Mouse (Mus musculus) midbrain, embryonic 12.5 days (tissue): ENCODE data around the gene Nme1. TPM values are rescaled to one million over a fixed set of nuclear protein-coding genes. Genes with fewer than 3 reads are reported as not detected.

Experiments used
- ATAC-seq: fragments of 200-750 bp; cut with Nextera tagmentation; 2 replicates; pipeline ENCODE4 v1.8.0; 2017; ENCODE audit warnings: low read depth, moderate TSS enrichment, moderate library complexity; ENCODE audit not compliant: low FRiP score
- H3K27ac ChIP-seq: fragments of 300-500 bp; sonication (generic); replicated peaks from 2 replicates; pipeline ENCODE4 v1.5.1; 2016; ENCODE audit warnings: mild to moderate bottlenecking
- H3K27me3 ChIP-seq: fragments of 300-500 bp; sonication (generic); 2 replicates; pipeline ENCODE4 v1.6.1; 2016; ENCODE audit warnings: mild to moderate bottlenecking
- H3K36me3 ChIP-seq: fragments of 300-500 bp; sonication (generic); 2 replicates; pipeline ENCODE4 v1.6.1; 2016
- H3K4me1 ChIP-seq: fragments of 300-500 bp; sonication (generic); 2 replicates; pipeline ENCODE4 v1.6.1; 2016
- H3K4me2 ChIP-seq: fragments of 300-500 bp; sonication (generic); replicated peaks from 2 replicates; pipeline ENCODE4 v1.6.1; 2016; ENCODE audit warnings: mild to moderate bottlenecking, moderate library complexity
- H3K4me3 ChIP-seq: fragments of 300-500 bp; sonication (generic); 2 replicates; pipeline ENCODE4 v1.5.1; 2016; ENCODE audit warnings: mild to moderate bottlenecking
- H3K9ac ChIP-seq: fragments of 300-500 bp; sonication (generic); replicated peaks from 2 replicates; pipeline ENCODE4 v1.6.1; 2016; ENCODE audit warnings: mild to moderate bottlenecking, moderate library complexity
- H3K9me3 ChIP-seq: fragments of 300-500 bp; sonication (generic); 2 replicates; pipeline ENCODE4 v1.6.1; 2016; ENCODE audit warnings: mild to moderate bottlenecking
- WGBS: fragments of 180-500 bp; shearing (Covaris S2); methylation state at CpG from one replicate; pipeline ENCODE4 v1.1.7; 2016; 5-methylcytosine and 5-hydroxymethylcytosine counted together
- polyA plus RNA-seq: library from polyadenylated mRNA; unstranded; fragments of >200 nt; fragmentation: Nextera tagmentation; extraction: Ambion mirVana; gene quantifications from 2 replicates; pipeline ENCODE4 v1.2.1, GENCODE M21; 2016

Gene Nme1
- polyA plus RNA-seq, 1 experiment from 2014 or later: 227 TPM

GRCm38 (mm10) chr11:93987026-93987425 lies 18.7 kb upstream of the Nme1 start:
- Histone ChIP-seq H3K9ac (no peak overlapping the region), H3K4me3 (no peak overlapping the region), H3K36me3 (no peaks in the 10 kb centered on the region), H3K27me3 (peaks cover 3% of the 10 kb centered on the region; the same call in 1 of the 2 replicates), H3K4me1 (no peaks in the 10 kb centered on the region), H3K9me3 (no peaks in the 10 kb centered on the region), H3K27ac (no peak overlapping the region), H3K4me2 (no peak overlapping the region)
- ATAC-seq: no peak
- 81% methylated on average over 4 of the region's 4 CpGs for WGBS

GRCm38 (mm10) chr11:93986298-93986697 lies 18.0 kb upstream of the Nme1 start:
- no peak for ATAC-seq
- Histone ChIP-seq H3K27ac (no peak overlapping the region), H3K9me3 (no peaks in the 10 kb centered on the region), H3K27me3 (peaks cover 3% of the 10 kb centered on the region; the same call in 1 of the 2 replicates), H3K4me2 (no peak overlapping the region), H3K9ac (no peak overlapping the region), H3K36me3 (no peaks in the 10 kb centered on the region), H3K4me1 (no peaks in the 10 kb centered on the region), H3K4me3 (no peak overlapping the region)

- no peak overlapping the region for H3K27ac ChIP-seq
- ATAC-seq: no peak
- no peaks in the 10 kb centered on the region for H3K9me3 ChIP-seq
- H3K4me3 ChIP-seq: no peak overlapping the region
- H3K4me2 ChIP-seq: no peak overlapping the region
- 94% methylated on average over 5 of the region's 5 CpGs for WGBS
- H3K9ac ChIP-seq: no peak overlapping the region
- no peaks in the 10 kb centered on the region for H3K36me3 ChIP-seq
- H3K27me3 ChIP-seq: peaks cover 3% of the 10 kb centered on the region; the same call in 1 of the 2 replicates
- no peaks in the 10 kb centered on the region for H3K4me1 ChIP-seq
Measured at GRCm38 (mm10) chr11:93985265-93985664, 16.9 kb upstream of the Nme1 start.

GRCm38 (mm10) chr11:93984619-93985018 lies 16.3 kb upstream of the Nme1 start:
- Histone ChIP-seq H3K4me3 (no peak overlapping the region), H3K9me3 (no peaks in the 10 kb centered on the region), H3K4me2 (no peak overlapping the region), H3K27me3 (peaks cover 3% of the 10 kb centered on the region; the same call in 1 of the 2 replicates), H3K27ac (no peak overlapping the region), H3K9ac (no peak overlapping the region), H3K36me3 (no peaks in the 10 kb centered on the region), H3K4me1 (no peaks in the 10 kb centered on the region)
- no peak for ATAC-seq
- 89% methylated on average over 3 of the region's 3 CpGs for WGBS

- H3K9ac ChIP-seq: no peak overlapping the region
- no peaks in the 10 kb centered on the region for H3K4me1 ChIP-seq
- H3K9me3 ChIP-seq: no peaks in the 10 kb centered on the region
- peaks cover 3% of the 10 kb centered on the region; the same call in 1 of the 2 replicates for H3K27me3 ChIP-seq
- no peak for ATAC-seq
- 74% methylated on average over 6 of the region's 6 CpGs for WGBS
- H3K4me3 ChIP-seq: no peak overlapping the region
- H3K27ac ChIP-seq: no peak overlapping the region
- H3K36me3 ChIP-seq: no peaks in the 10 kb centered on the region
- no peak overlapping the region for H3K4me2 ChIP-seq
Measured at GRCm38 (mm10) chr11:93979502-93980049, 11.3 kb upstream of the Nme1 start.

GRCm38 (mm10) chr11:93972951-93973350 lies 4.6 kb upstream of the Nme1 start:
- Histone ChIP-seq H3K27me3 (no peaks in the 10 kb centered on the region), H3K4me2 (no peak overlapping the region), H3K4me3 (no peak overlapping the region), H3K4me1 (peaks cover 7% of the 10 kb centered on the region), H3K36me3 (no peaks in the 10 kb centered on the region), H3K9me3 (no peaks in the 10 kb centered on the region), H3K9ac (no peak overlapping the region), H3K27ac (no peak overlapping the region)
- ATAC-seq: no peak
- WGBS: 90% methylated on average over 5 of the region's 5 CpGs

GRCm38 (mm10) chr11:93969799-93970198 lies 1.5 kb upstream of the Nme1 start:
- Histone ChIP-seq H3K9me3 (no peaks in the 10 kb centered on the region), H3K4me1 (peaks cover 15% of the 10 kb centered on the region), H3K27ac (no peak overlapping the region), H3K36me3 (peaks cover 13% of the 10 kb centered on the region), H3K27me3 (no peaks in the 10 kb centered on the region), H3K4me3 (no peak overlapping the region), H3K9ac (no peak overlapping the region), H3K4me2 (no peak overlapping the region)
- 55% methylated on average over 1 of the region's 1 CpGs for WGBS
- ATAC-seq: no peak

GRCm38 (mm10) chr11:93969171-93969570 lies 850 bp upstream of the Nme1 start:
- ATAC-seq: no peak
- Histone ChIP-seq H3K4me2 (no peak overlapping the region), H3K27me3 (no peaks in the 10 kb centered on the region), H3K4me1 (peaks cover 15% of the 10 kb centered on the region), H3K36me3 (peaks cover 17% of the 10 kb centered on the region), H3K9me3 (no peaks in the 10 kb centered on the region), H3K4me3 (no peak overlapping the region), H3K27ac (no peak overlapping the region), H3K9ac (no peak overlapping the region)
- 94% methylated on average over 6 of the region's 6 CpGs for WGBS

GRCm38 (mm10) chr11:93968848-93969128 lies 467 bp upstream of the Nme1 start:
- Histone ChIP-seq H3K36me3 (peaks cover 21% of the 10 kb centered on the region), H3K9ac (peak overlapping the region; percentile 69; the same call in 1 of the 2 replicates), H3K4me3 (peak overlapping the region; percentile 70), H3K9me3 (no peaks in the 10 kb centered on the region), H3K4me1 (peaks cover 15% of the 10 kb centered on the region), H3K27ac (0 out of 2 replicates have a peak overlapping the region, but pooled peaks have one; percentile 72), H3K27me3 (no peaks in the 10 kb centered on the region), H3K4me2 (peak overlapping the region; percentile 84)
- peak; percentile 25; the same call in 1 of the 2 replicates for ATAC-seq
- 48% methylated on average over 6 of the region's 6 CpGs for WGBS

- H3K9me3 ChIP-seq: no peaks in the 10 kb centered on the region
- H3K4me3 ChIP-seq: peak overlapping the region; percentile 70
- ATAC-seq: no peak
- H3K4me2 ChIP-seq: peak overlapping the region; percentile 84
- no peaks in the 10 kb centered on the region for H3K27me3 ChIP-seq
- H3K4me1 ChIP-seq: peaks cover 15% of the 10 kb centered on the region
- peak overlapping the region; percentile 72 for H3K27ac ChIP-seq
- peak overlapping the region; percentile 69 for H3K9ac ChIP-seq
- 7% methylated on average over 11 of the region's 11 CpGs for WGBS
- H3K36me3 ChIP-seq: peaks cover 34% of the 10 kb centered on the region
Measured at GRCm38 (mm10) chr11:93967381-93967780, 940 bp downstream of the Nme1 start.

- no peak overlapping the region for H3K4me2 ChIP-seq
- no peak overlapping the region for H3K4me3 ChIP-seq
- no peak overlapping the region for H3K9ac ChIP-seq
- no peak for ATAC-seq
- WGBS: 94% methylated on average over 6 of the region's 6 CpGs
- H3K27me3 ChIP-seq: no peaks in the 10 kb centered on the region
- no peaks in the 10 kb centered on the region for H3K9me3 ChIP-seq
- peaks cover 51% of the 10 kb centered on the region for H3K36me3 ChIP-seq
- H3K4me1 ChIP-seq: peaks cover 15% of the 10 kb centered on the region
- H3K27ac ChIP-seq: no peak overlapping the region
Measured at GRCm38 (mm10) chr11:93965391-93965790, 2.9 kb downstream of the Nme1 start.

GRCm38 (mm10) chr11:93963013-93963412 lies 5.3 kb downstream of the Nme1 start:
- 83% methylated on average over 4 of the region's 4 CpGs for WGBS
- H3K4me1 ChIP-seq: peaks cover 8% of the 10 kb centered on the region
- H3K4me3 ChIP-seq: no peak overlapping the region
- H3K27ac ChIP-seq: no peak overlapping the region
- H3K27me3 ChIP-seq: no peaks in the 10 kb centered on the region
- H3K9ac ChIP-seq: no peak overlapping the region
- ATAC-seq: no peak
- no peaks in the 10 kb centered on the region for H3K9me3 ChIP-seq
- peaks cover 73% of the 10 kb centered on the region for H3K36me3 ChIP-seq
- no peak overlapping the region for H3K4me2 ChIP-seq

- peaks cover 3% of the 10 kb centered on the region for H3K4me1 ChIP-seq
- no peak for ATAC-seq
Measured at GRCm38 (mm10) chr11:93961482-93961881, 6.8 kb downstream of the Nme1 start.

More at GRCm38 (mm10) chr11:93961482-93961881, 6.8 kb downstream of the Nme1 start:
- 96% methylated on average over 6 of the region's 6 CpGs for WGBS
- peaks cover 79% of the 10 kb centered on the region for H3K36me3 ChIP-seq
- H3K27ac ChIP-seq: no peak overlapping the region
- H3K4me3 ChIP-seq: no peak overlapping the region
- no peak overlapping the region for H3K4me2 ChIP-seq
- H3K9me3 ChIP-seq: no peaks in the 10 kb centered on the region
- no peak overlapping the region for H3K9ac ChIP-seq
- H3K27me3 ChIP-seq: no peaks in the 10 kb centered on the region
